Mouse (Mus musculus) stomach, postnatal 0 days (tissue): ENCODE measurements around the gene Actrt3. TPM values are rescaled to one million over a fixed set of nuclear protein-coding genes. Genes with fewer than 3 reads are reported as not detected.

Experiments used
- ATAC-seq: fragments of 200-750 bp; cut with Nextera tagmentation; 2 replicates; pipeline ENCODE4 v1.8.0; 2017; ENCODE audit not compliant: low FRiP score, low TSS enrichment
- DNase-seq: peaks from one replicate; pipeline ENCODE4 v3.0.0-alpha.2; 2016; ENCODE audit warnings: low spot score
- H3K27ac ChIP-seq: fragments of 300-500 bp; sonication (generic); replicated peaks from 2 replicates; pipeline ENCODE4 v1.5.1; 2014; ENCODE audit warnings: mild to moderate bottlenecking, control low read depth
- H3K27me3 ChIP-seq: fragments of 300-500 bp; sonication (generic); 2 replicates; pipeline ENCODE4 v1.6.1; 2014; ENCODE audit warnings: low read length; ENCODE audit not compliant: control insufficient read depth, insufficient read depth
- H3K36me3 ChIP-seq: fragments of 300-500 bp; sonication (generic); 2 replicates; pipeline ENCODE4 v1.6.1; 2014; ENCODE audit warnings: low read length, mixed read lengths; ENCODE audit not compliant: control insufficient read depth, insufficient read depth
- H3K4me1 ChIP-seq: fragments of 300-500 bp; sonication (generic); replicated peaks from 2 replicates; pipeline ENCODE4 v1.6.1; 2014; ENCODE audit warnings: antibody characterized with exemption; ENCODE audit not compliant: control insufficient read depth, insufficient read depth
- H3K4me2 ChIP-seq: fragments of 300-500 bp; sonication (generic); replicated peaks from 2 replicates; pipeline ENCODE4 v1.6.1; 2014; ENCODE audit warnings: low read depth, mild to moderate bottlenecking, control low read depth, moderate library complexity
- H3K4me3 ChIP-seq: fragments of 300-500 bp; sonication (generic); 2 replicates; pipeline ENCODE4 v1.5.1; 2014; ENCODE audit warnings: low read depth, low read length, control low read depth
- H3K9ac ChIP-seq: fragments of 300-500 bp; sonication (generic); 2 replicates; pipeline ENCODE4 v1.6.1; 2014; ENCODE audit warnings: mild to moderate bottlenecking, low read length, control low read depth, mixed read lengths
- H3K9me3 ChIP-seq: fragments of 300-500 bp; sonication (generic); 2 replicates; pipeline ENCODE4 v1.6.1; 2016; ENCODE audit warnings: low read length; ENCODE audit not compliant: control insufficient read depth
- CTCF ChIP-seq: IDR thresholded peaks from 2 replicates; pipeline ENCODE4 v1.5.1; 2016; ENCODE audit warnings: antibody characterized with exemption, low read depth, mild to moderate bottlenecking, moderate library complexity
- EP300 ChIP-seq: optimal IDR thresholded peaks from 2 replicates; pipeline ENCODE3; 2016; ENCODE audit warnings: antibody characterized with exemption
- WGBS: fragments of 180-500 bp; shearing (Covaris S2); extraction: QIAGEN DNeasy Blood & Tissue Kit; methylation state at CpG from one replicate; pipeline ENCODE4 v1.1.7; 2014; 5-methylcytosine and 5-hydroxymethylcytosine counted together
- polyA plus RNA-seq: library from polyadenylated mRNA; unstranded; fragments of >200 nt; fragmentation: Nextera tagmentation; extraction: Ambion mirVana; gene quantifications from 2 replicates; pipeline ENCODE4 v1.2.1, GENCODE M21; 2015

The Actrt3 gene
- polyA plus RNA-seq: not detected in 2 replicates

- H3K27ac ChIP-seq: peak within 1 kb of the TSS; percentile 70
- TF ChIP-seq CTCF: no peak
- no peak for TF ChIP-seq EP300
- peak within 1 kb of the TSS; percentile 75 for H3K4me2 ChIP-seq
- WGBS: 4% methylated on average over 32 of the region's 32 CpGs
- ATAC-seq (no peak), DNase-seq (peak; percentile 40)
- no peaks in the 10 kb centered on the region for H3K27me3 ChIP-seq
- H3K4me3 ChIP-seq: peak within 1 kb of the TSS; percentile 88
- peak within 1 kb of the TSS; percentile 48 for H3K9ac ChIP-seq
- no peaks in the 10 kb centered on the region for H3K9me3 ChIP-seq
- H3K4me1 ChIP-seq: peaks cover 7% of the 10 kb centered on the region; the same call in 1 of the 2 replicates
- H3K36me3 ChIP-seq: no peaks in the 10 kb centered on the region
These were observed at the start of gene Actrt3 for GRCm38 (mm10) chr3:30599711-30600545. Actrt3 (minus strand) TSS chr3:30599939.

GRCm38 (mm10) chr3:30648466-30648865 lies 48.7 kb upstream of the Actrt3 start:
- TF ChIP-seq EP300: no peak
- DNase-seq: no peak
- Histone ChIP-seq H3K9me3 (no peaks in the 10 kb centered on the region), H3K27me3 (no peaks in the 10 kb centered on the region), H3K4me2 (no peak overlapping the region), H3K36me3 (no peaks in the 10 kb centered on the region), H3K27ac (no peak overlapping the region), H3K4me3 (no peak overlapping the region), H3K9ac (no peak overlapping the region), H3K4me1 (no peaks in the 10 kb centered on the region)
- 87% methylated on average over 2 of the region's 2 CpGs for WGBS
- no peak for ATAC-seq

GRCm38 (mm10) chr3:30647440-30648090 lies 47.8 kb upstream of the Actrt3 start, which contains the start of gene Lrrc34:
Lrrc34 (minus strand) TSS chr3:30647869.
- Histone ChIP-seq H3K27me3 (no peaks in the 10 kb centered on the region), H3K4me3 (peak within 1 kb of the TSS; percentile 23), H3K9ac (no peak within 1 kb of the TSS), H3K36me3 (no peaks in the 10 kb centered on the region), H3K4me2 (peak within 1 kb of the TSS; percentile 51), H3K27ac (no peak within 1 kb of the TSS), H3K9me3 (no peaks in the 10 kb centered on the region), H3K4me1 (no peaks in the 10 kb centered on the region)
- peak; percentile 66 for DNase-seq
- peak; percentile 71; the same call in 1 of the 2 replicates for ATAC-seq
- 5% methylated on average over 25 of the region's 25 CpGs for WGBS
- TF ChIP-seq CTCF: no peak
- TF ChIP-seq EP300: no peak

- Histone ChIP-seq H3K4me1 (no peaks in the 10 kb centered on the region), H3K4me3 (no peak overlapping the region), H3K9ac (no peak overlapping the region), H3K4me2 (no peak overlapping the region), H3K27ac (no peak overlapping the region), H3K9me3 (no peaks in the 10 kb centered on the region), H3K36me3 (no peaks in the 10 kb centered on the region), H3K27me3 (no peaks in the 10 kb centered on the region)
- ATAC-seq (no peak), DNase-seq (no peak)
- 50% methylated on average over 8 of the region's 8 CpGs for WGBS
- no peak for TF ChIP-seq EP300
- no peak for TF ChIP-seq CTCF
These were observed 47.0 kb upstream of the Actrt3 start for GRCm38 (mm10) chr3:30646761-30647160.

- Histone ChIP-seq H3K27me3 (no peaks in the 10 kb centered on the region), H3K4me3 (no peak within 1 kb of the TSS), H3K4me1 (no peaks in the 10 kb centered on the region), H3K4me2 (no peak within 1 kb of the TSS), H3K9me3 (no peaks in the 10 kb centered on the region), H3K9ac (no peak within 1 kb of the TSS), H3K27ac (no peak within 1 kb of the TSS), H3K36me3 (no peaks in the 10 kb centered on the region)
- no peak for TF ChIP-seq EP300
- TF ChIP-seq CTCF: no peak
- 70% methylated on average over 2 of the region's 2 CpGs for WGBS
- ATAC-seq (no peak), DNase-seq (no peak)
These were observed 44.5 kb upstream of the Actrt3 start, which contains the start of gene Lrriq4 for GRCm38 (mm10) chr3:30644207-30644606. Lrriq4 (plus strand) TSS chr3:30644507.

GRCm38 (mm10) chr3:30635629-30636028 lies 35.9 kb upstream of the Actrt3 start:
- Histone ChIP-seq H3K4me2 (no peak overlapping the region), H3K9ac (no peak overlapping the region), H3K27ac (no peak overlapping the region), H3K9me3 (no peaks in the 10 kb centered on the region), H3K4me1 (no peaks in the 10 kb centered on the region), H3K27me3 (no peaks in the 10 kb centered on the region), H3K36me3 (no peaks in the 10 kb centered on the region), H3K4me3 (no peak overlapping the region)
- TF ChIP-seq CTCF: peak; percentile 34
- no peak for TF ChIP-seq EP300
- ATAC-seq: no peak
- DNase-seq: no peak
- 76% methylated on average over 4 of the region's 4 CpGs for WGBS
